Mouse (Mus musculus) bone marrow macrophage, adult 2 months (primary cell): ENCODE data around the gene Ephx3.

ENCODE experiments used
- CTCF ChIP-seq: IDR thresholded peaks from 2 replicates; pipeline ENCODE4 v1.5.1; 2012; ENCODE audit warnings: low read depth, mild to moderate bottlenecking, low read length, moderate library complexity
- POLR2A ChIP-seq: IDR thresholded peaks from 2 replicates; pipeline ENCODE4 v1.6.1; 2012; ENCODE audit warnings: mild to moderate bottlenecking, low read depth, low read length, borderline replicate concordance

- TF ChIP-seq POLR2A = no peak
- TF ChIP-seq CTCF = no peak
Observed at GRCm38 (mm10) chr17:32179621-32180491, 9.5 kb downstream of the Ephx3 start.
